Mouse (Mus musculus): ENCODE data around the gene Twf1. TPM values are rescaled to one million over a fixed set of nuclear protein-coding genes. Genes with fewer than 3 reads are reported as not detected.

The Twf1 gene
- total and polyA plus RNA-seq, 3 experiments, result 26.4 to 64.1 (median 37.1) TPM

DNA sequence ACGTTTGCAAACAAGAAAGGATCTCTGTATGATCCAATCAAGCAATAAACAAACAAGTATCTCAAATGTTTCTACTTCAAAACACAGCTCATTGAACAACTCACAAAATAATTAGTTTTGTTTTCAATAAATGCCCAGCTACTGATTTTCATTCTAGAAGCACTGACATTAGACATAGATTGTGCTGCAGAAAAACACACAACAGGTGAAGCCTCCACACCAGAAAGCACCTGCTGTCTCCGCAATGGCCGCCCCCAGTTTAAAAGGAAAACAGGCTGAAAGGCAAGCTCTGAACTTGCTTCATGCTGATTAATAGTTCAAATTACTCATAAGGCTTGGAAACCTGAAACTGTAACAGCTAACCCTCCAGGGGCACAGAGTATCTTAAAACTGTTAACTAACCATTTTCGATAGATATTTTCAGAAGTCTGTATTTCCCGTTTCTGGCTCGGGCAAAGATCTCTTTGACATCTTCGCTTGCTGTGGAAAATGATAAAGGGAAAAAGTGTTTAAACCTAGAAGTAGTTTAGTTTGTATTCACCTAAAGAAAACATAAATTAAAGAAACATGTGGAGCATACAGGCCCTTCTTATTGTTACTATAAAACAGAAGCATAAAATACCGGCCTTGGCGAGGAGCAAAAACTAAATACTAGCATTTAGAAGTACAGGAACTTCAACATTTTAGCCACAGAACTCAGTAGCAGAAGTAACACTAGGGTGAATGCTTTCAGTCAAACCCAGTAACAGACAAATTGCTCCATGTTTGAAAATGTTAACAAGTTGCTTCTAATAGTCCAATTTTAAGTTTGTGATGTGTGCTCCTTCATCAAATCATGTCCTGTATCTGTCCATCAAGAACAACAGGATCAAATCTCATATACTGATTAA lies 1.6 kb downstream of the Twf1 start:
- peaks cover 23 to 25% of the 10 kb centered on the region in 2 experiments for H3K36me3 ChIP-seq (ENCODE audit: control insufficient read depth in 1 of 2, insufficient read depth in 2 of 2, low read length in 2 of 2)
- peak; percentile 68 for TF ChIP-seq MXI1 (IDR thresholded peaks at IDR 0.05; ENCODE audit: low read depth, low read length)
- 0 out of 2 replicates have a peak, but pooled peaks have one; percentile 29 for TF ChIP-seq TBP (IDR thresholded peaks at IDR 0.05; ENCODE audit: low read depth, low read length)
- TF ChIP-seq SIN3A (IDR thresholded peaks at IDR 0.05; ENCODE audit: low read length), result peak; percentile 54
- TF ChIP-seq ZNF384 (IDR thresholded peaks at IDR 0.05; ENCODE audit: low read depth, low read length), result no peak
- 0 out of 2 replicates have a peak, but pooled peaks have one; percentile 10 for TF ChIP-seq ELF1 (IDR thresholded peaks at IDR 0.05; ENCODE audit: low read depth, low read length)
- no peak; the same call in 1 of the 2 replicates for TF ChIP-seq POLR2AphosphoS2 (IDR thresholded peaks at IDR 0.05; ENCODE audit: low read length)
- 0 out of 2 replicates have a peak, but pooled peaks have one; percentile 89 for TF ChIP-seq CHD1 (IDR thresholded peaks at IDR 0.05; ENCODE audit: low read depth, low read length)
- peak; percentile 75; the same call in 1 of the 2 replicates for TF ChIP-seq UBTF (IDR thresholded peaks at IDR 0.05; ENCODE audit: borderline replicate concordance, insufficient read depth, low read depth, low read length)
- TF ChIP-seq EP300 (IDR thresholded peaks at IDR 0.05; ENCODE audit: low read depth in 1 of 2, low read length in 2 of 2), result peak in 1 of 2 experiments; percentile 35; a peak in 3 of 4 replicates
- no peak for TF ChIP-seq BHLHE40 (IDR thresholded peaks at IDR 0.05; ENCODE audit: borderline replicate concordance, low read depth, low read length)
- TF ChIP-seq HCFC1 (IDR thresholded peaks at IDR 0.05; ENCODE audit: low read depth, low read length), result 0 out of 2 replicates have a peak, but pooled peaks have one; percentile 33
- peak in 1 of 2 experiments; percentile 30; a peak in 1 of 4 replicates for TF ChIP-seq POLR2A (IDR thresholded peaks at IDR 0.05; ENCODE audit: control insufficient read depth in 1 of 2, insufficient read depth in 1 of 2, low read depth in 1 of 2, low read length in 2 of 2, poor library complexity in 1 of 2)
- TF ChIP-seq POLR2AphosphoS5 (IDR thresholded peaks at IDR 0.05; ENCODE audit: borderline replicate concordance, low read depth, low read length), result no peak
- TF ChIP-seq MYC (IDR thresholded peaks at IDR 0.05; ENCODE audit: low read depth, low read length), result 0 out of 2 replicates have a peak, but pooled peaks have one; percentile 26
- TF ChIP-seq ETS1 (IDR thresholded peaks at IDR 0.05; ENCODE audit: low read depth, low read length), result 0 out of 2 replicates have a peak, but pooled peaks have one; percentile 17
- TF ChIP-seq SMC3 (IDR thresholded peaks at IDR 0.05; ENCODE audit: low read depth, low read length), result no peak
- peaks cover 19% of the 10 kb centered on the region in 2 experiments for H3K4me1 ChIP-seq (ENCODE audit: control insufficient read depth in 1 of 2, insufficient read depth in 2 of 2, low read length in 2 of 2)
- H3K27ac ChIP-seq (ENCODE audit: control insufficient read depth, low read depth, low read length), result peak overlapping the region; percentile 46
- peak overlapping the region; percentile 93 for H3K9ac ChIP-seq (ENCODE audit: control insufficient read depth, low read depth, low read length, poor library complexity, severe bottlenecking)
- H3K79me2 ChIP-seq (ENCODE audit: control insufficient read depth, insufficient read depth, low read length, poor library complexity), result peaks cover 14% of the 10 kb centered on the region
- no peaks in the 10 kb centered on the region for H3K9me3 ChIP-seq (replicated peaks; ENCODE audit: insufficient read depth, low read length)
- peak; percentile 77 for DNase-seq (ENCODE audit: low read depth, low spot score)
- H3K4me3 ChIP-seq (ENCODE audit: control insufficient read depth in 1 of 2, insufficient read depth in 1 of 2, low read depth in 2 of 2, low read length in 2 of 2), result peak overlapping the region; percentile 27 to 98
- H3K27me3 ChIP-seq (ENCODE audit: control insufficient read depth in 1 of 2, insufficient read depth in 2 of 2, low read length in 2 of 2), result no peaks in the 10 kb centered on the region

DNA sequence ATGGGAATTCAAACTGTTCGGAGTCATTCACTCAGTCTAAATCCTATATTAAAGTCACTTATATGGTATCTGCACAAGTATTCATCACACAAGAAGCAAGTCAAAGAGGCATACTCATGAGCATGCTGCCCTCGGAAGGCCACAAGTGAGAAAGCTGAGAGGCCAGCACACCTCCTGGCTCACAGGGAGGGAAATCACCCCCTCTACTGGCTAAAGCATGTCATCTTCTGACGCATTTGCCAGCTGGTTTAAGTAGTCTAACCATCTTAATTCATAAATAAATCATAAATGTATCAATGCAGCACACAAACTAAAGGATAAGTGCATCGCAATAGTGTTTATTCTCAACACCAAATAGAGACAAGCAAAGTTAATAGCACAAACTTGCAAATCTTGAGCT lies 5.0 kb downstream of the Twf1 start:
- H3K9ac ChIP-seq (ENCODE audit: control insufficient read depth, low read depth, low read length, poor library complexity, severe bottlenecking), result no peak overlapping the region
- DNase-seq (ENCODE audit: low read depth, low spot score), result peak; percentile 63
- TF ChIP-seq SMC3 (IDR thresholded peaks at IDR 0.05; ENCODE audit: low read depth, low read length), result 0 out of 2 replicates have a peak, but pooled peaks have one; percentile 8
- no peak for TF ChIP-seq ZKSCAN1 (IDR thresholded peaks at IDR 0.05; ENCODE audit: low read depth, low read length)
- TF ChIP-seq RAD21 (IDR thresholded peaks at IDR 0.05; ENCODE audit: low read depth, low read length), result peak; percentile 8; the same call in 1 of the 2 replicates
- TF ChIP-seq CTCF (IDR thresholded peaks at IDR 0.05 in 2 of 3, conservative IDR thresholded peaks at IDR 0.05 in 1 of 3; ENCODE audit: control insufficient read depth in 1 of 3, insufficient read depth in 1 of 3, low read depth in 2 of 3, low read length in 3 of 3, poor library complexity in 1 of 3, severe bottlenecking in 1 of 3), result peak; percentile 45 to 53 (median 47)
- no peak overlapping the region for H3K4me3 ChIP-seq (ENCODE audit: control insufficient read depth in 1 of 2, insufficient read depth in 1 of 2, low read depth in 2 of 2, low read length in 2 of 2)
- H3K27me3 ChIP-seq (ENCODE audit: control insufficient read depth in 1 of 2, insufficient read depth in 2 of 2, low read length in 2 of 2), result no peaks in the 10 kb centered on the region
- H3K36me3 ChIP-seq (ENCODE audit: control insufficient read depth in 1 of 2, insufficient read depth in 2 of 2, low read length in 2 of 2), result peaks cover 10 to 44% of the 10 kb centered on the region in 2 experiments
- peaks cover 14% of the 10 kb centered on the region for H3K79me2 ChIP-seq (ENCODE audit: control insufficient read depth, insufficient read depth, low read length, poor library complexity)
- no peak overlapping the region for H3K27ac ChIP-seq (ENCODE audit: control insufficient read depth, low read depth, low read length)
- H3K4me1 ChIP-seq (ENCODE audit: control insufficient read depth in 1 of 2, insufficient read depth in 2 of 2, low read length in 2 of 2), result peaks cover 2 to 7% of the 10 kb centered on the region in 2 experiments
- no peaks in the 10 kb centered on the region for H3K9me3 ChIP-seq (replicated peaks; ENCODE audit: insufficient read depth, low read length)

Measured in MEL (cell line).